Mouse (Mus musculus) lung, embryonic 14.5 days (tissue): Measurements from ENCODE around the gene Fh1. TPM values are rescaled to one million over a fixed set of nuclear protein-coding genes. Genes with fewer than 3 reads are reported as not detected.
A peak's percentile ranks its signal among the peaks of the same experiment; 100 is the strongest.

Experiments used
- ATAC-seq: fragments of 200-750 bp; cut with Nextera tagmentation; 2 replicates; pipeline ENCODE4 v1.8.0; 2017; ENCODE audit warnings: mild to moderate bottlenecking, moderate TSS enrichment, moderate library complexity; ENCODE audit not compliant: insufficient read depth
- DNase-seq: peaks from one replicate; pipeline ENCODE4 v3.0.0-alpha.2; 2015
- H3K27ac ChIP-seq: fragments of 300-500 bp; sonication (generic); 2 replicates; pipeline ENCODE4 v1.5.1; 2014; ENCODE audit warnings: low read depth, mild to moderate bottlenecking, moderate library complexity
- H3K27me3 ChIP-seq: fragments of 300-500 bp; sonication (generic); 2 replicates; pipeline ENCODE4 v1.6.1; 2014; ENCODE audit warnings: low read length, control low read depth; ENCODE audit not compliant: insufficient read depth
- H3K36me3 ChIP-seq: fragments of 300-500 bp; sonication (generic); 2 replicates; pipeline ENCODE4 v1.6.1; 2014; ENCODE audit warnings: control low read depth; ENCODE audit not compliant: insufficient read depth
- H3K4me1 ChIP-seq: fragments of 300-500 bp; sonication (generic); 2 replicates; pipeline ENCODE4 v1.6.1; 2014; ENCODE audit warnings: antibody characterized with exemption, control low read depth; ENCODE audit not compliant: insufficient read depth
- H3K4me2 ChIP-seq: fragments of 300-500 bp; sonication (generic); 2 replicates; pipeline ENCODE4 v1.6.1; 2014; ENCODE audit warnings: mild to moderate bottlenecking
- H3K4me3 ChIP-seq: fragments of 300-500 bp; sonication (generic); 2 replicates; pipeline ENCODE4 v1.5.1; 2014; ENCODE audit warnings: low read depth, low read length
- H3K9ac ChIP-seq: fragments of 300-500 bp; sonication (generic); 2 replicates; pipeline ENCODE4 v1.6.1; 2014
- H3K9me3 ChIP-seq: fragments of 300-500 bp; sonication (generic); 2 replicates; pipeline ENCODE4 v1.6.1; 2016; ENCODE audit warnings: low read depth, low read length, control low read depth
- CTCF ChIP-seq: IDR thresholded peaks from 2 replicates; pipeline ENCODE4 v1.5.1; 2016; ENCODE audit warnings: antibody characterized with exemption, low read depth
- WGBS: fragments of 180-500 bp; shearing (Covaris S2); extraction: QIAGEN DNeasy Blood & Tissue Kit; methylation state at CpG from one replicate; pipeline ENCODE4 v1.1.7; 2014; 5-methylcytosine and 5-hydroxymethylcytosine counted together
- polyA plus RNA-seq: library from polyadenylated mRNA; unstranded; fragments of >200 nt; fragmentation: Nextera tagmentation; extraction: Ambion mirVana; gene quantifications from 2 replicates; pipeline ENCODE4 v1.2.1, GENCODE M21; 2014

The Fh1 gene
- polyA plus RNA-seq, 1 experiment from 2014 or later = 123 TPM

GRCm38 (mm10) chr1:175632470-175632869 is 7.0 kb upstream of the Fh1 start:
- TF ChIP-seq CTCF = no peak
- no peak overlapping the region for H3K4me3 ChIP-seq
- no peak overlapping the region for H3K9ac ChIP-seq
- no peaks in the 10 kb centered on the region for H3K36me3 ChIP-seq
- no peak overlapping the region for H3K27ac ChIP-seq
- H3K9me3 ChIP-seq = no peaks in the 10 kb centered on the region
- no peak for ATAC-seq
- no peak overlapping the region for H3K4me2 ChIP-seq
- DNase-seq = no peak
- 94% methylated on average over 14 of the region's 14 CpGs for WGBS
- H3K4me1 ChIP-seq = no peaks in the 10 kb centered on the region
- no peaks in the 10 kb centered on the region for H3K27me3 ChIP-seq

DNA sequence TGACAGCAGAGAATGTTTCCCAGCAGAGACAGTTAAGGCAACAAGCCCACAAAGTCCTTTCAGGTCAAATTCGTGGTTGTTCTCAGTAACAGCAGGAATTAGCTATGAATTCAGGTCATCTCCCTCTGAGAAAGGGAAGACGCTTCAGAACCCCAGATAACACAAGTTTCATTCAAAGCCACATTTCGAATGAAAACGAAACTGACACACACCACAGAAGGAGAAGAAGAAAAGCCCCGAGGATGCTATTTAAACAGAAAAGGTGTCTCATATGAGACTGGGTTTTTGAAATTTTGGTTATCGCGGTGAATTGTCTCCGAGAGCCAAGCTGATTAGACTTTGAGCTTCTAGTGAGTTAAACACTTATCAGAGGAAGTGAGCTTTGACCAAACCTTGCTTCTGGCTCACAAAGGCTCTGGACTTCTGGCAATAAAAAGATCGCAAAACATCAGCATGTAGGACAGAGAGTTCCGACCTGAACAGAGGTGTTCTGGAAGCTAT is 6.3 kb upstream of the Fh1 start:
- Histone ChIP-seq H3K27ac (no peak overlapping the region), H3K4me3 (no peak overlapping the region), H3K9me3 (no peaks in the 10 kb centered on the region), H3K4me2 (no peak overlapping the region), H3K9ac (no peak overlapping the region), H3K4me1 (no peaks in the 10 kb centered on the region), H3K36me3 (no peaks in the 10 kb centered on the region), H3K27me3 (no peaks in the 10 kb centered on the region)
- ATAC-seq = no peak
- WGBS = 71% methylated on average over 10 of the region's 10 CpGs
- no peak for TF ChIP-seq CTCF
- DNase-seq = no peak

GRCm38 (mm10) chr1:175631080-175631479 is 5.6 kb upstream of the Fh1 start:
- DNase-seq (no peak), ATAC-seq (no peak)
- Histone ChIP-seq H3K4me2 (no peak overlapping the region), H3K9me3 (no peaks in the 10 kb centered on the region), H3K27me3 (no peaks in the 10 kb centered on the region), H3K9ac (no peak overlapping the region), H3K4me3 (no peak overlapping the region), H3K36me3 (no peaks in the 10 kb centered on the region), H3K27ac (no peak overlapping the region), H3K4me1 (no peaks in the 10 kb centered on the region)
- no peak for TF ChIP-seq CTCF
- 79% methylated on average over 3 of the region's 3 CpGs for WGBS

DNA sequence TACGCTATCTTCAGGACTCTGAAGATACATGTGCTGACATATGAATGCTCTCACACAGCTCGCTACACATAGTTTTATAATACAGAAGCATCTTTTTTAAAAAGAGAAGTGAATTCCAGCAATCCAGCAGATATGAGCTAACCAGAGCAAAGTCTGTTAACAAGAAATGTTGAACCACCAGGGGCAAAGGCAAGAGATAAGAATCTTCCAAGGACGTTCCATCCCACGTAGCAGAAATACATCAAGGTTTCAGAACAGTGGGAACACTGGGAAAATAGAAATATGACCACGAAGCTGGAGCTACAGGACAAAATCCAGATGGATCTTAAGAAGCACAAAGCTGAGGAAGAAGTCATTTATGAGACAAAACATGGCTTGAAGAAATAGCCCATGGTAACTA is 4.9 kb upstream of the Fh1 start:
- H3K9ac ChIP-seq = no peak overlapping the region
- H3K9me3 ChIP-seq = no peaks in the 10 kb centered on the region
- H3K27me3 ChIP-seq = no peaks in the 10 kb centered on the region
- H3K36me3 ChIP-seq = no peaks in the 10 kb centered on the region
- ATAC-seq (no peak), DNase-seq (no peak)
- no peak overlapping the region for H3K4me2 ChIP-seq
- TF ChIP-seq CTCF = no peak
- no peaks in the 10 kb centered on the region for H3K4me1 ChIP-seq
- H3K27ac ChIP-seq = no peak overlapping the region
- no peak overlapping the region for H3K4me3 ChIP-seq
- 70% methylated on average over 5 of the region's 5 CpGs for WGBS

GRCm38 (mm10) chr1:175629248-175629647 is 3.8 kb upstream of the Fh1 start:
- Histone ChIP-seq H3K4me2 (no peak overlapping the region), H3K4me1 (no peaks in the 10 kb centered on the region; the same call in 1 of the 2 replicates), H3K27ac (no peak overlapping the region), H3K36me3 (no peaks in the 10 kb centered on the region), H3K4me3 (no peak overlapping the region), H3K9ac (no peak overlapping the region), H3K27me3 (no peaks in the 10 kb centered on the region), H3K9me3 (no peaks in the 10 kb centered on the region)
- WGBS = 76% methylated on average over 6 of the region's 6 CpGs
- ATAC-seq = no peak
- no peak for TF ChIP-seq CTCF
- DNase-seq = no peak

GRCm38 (mm10) chr1:175625990-175626692 is 706 bp upstream of the Fh1 start:
- Histone ChIP-seq H3K36me3 (no peaks in the 10 kb centered on the region), H3K27me3 (no peaks in the 10 kb centered on the region), H3K4me2 (peak overlapping the region; percentile 75), H3K9me3 (no peaks in the 10 kb centered on the region), H3K4me3 (peak overlapping the region; percentile 73), H3K27ac (peak overlapping the region; percentile 83; the same call in 1 of the 2 replicates), H3K4me1 (no peaks in the 10 kb centered on the region; the same call in 1 of the 2 replicates), H3K9ac (no peak overlapping the region)
- ATAC-seq (peak; percentile 55), DNase-seq (peak; percentile 73)
- peak; percentile 68 for TF ChIP-seq CTCF
- WGBS = 85% methylated on average over 1 of the region's 1 CpGs

DNA sequence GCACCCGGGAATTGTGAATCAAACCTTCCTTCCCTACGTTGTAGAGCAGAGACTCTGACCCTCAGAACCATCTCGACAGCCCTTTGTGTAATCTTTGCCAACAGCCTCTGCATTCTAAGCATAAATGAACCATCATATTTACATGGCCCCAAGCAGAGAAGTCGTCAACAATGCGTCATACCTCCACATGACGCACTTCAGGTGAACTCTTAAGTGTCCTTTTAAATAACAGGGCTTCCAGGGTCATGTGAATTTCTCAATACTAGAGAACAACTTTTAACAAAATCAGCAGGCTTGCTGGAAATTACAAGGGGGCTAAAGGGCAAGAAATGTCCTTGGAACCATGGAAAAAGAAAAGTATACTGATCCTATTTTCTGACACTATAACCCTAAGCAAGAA is 1.8 kb downstream of the Fh1 start:
- Histone ChIP-seq H3K36me3 (peaks cover 4% of the 10 kb centered on the region), H3K9ac (no peak overlapping the region), H3K4me1 (no peaks in the 10 kb centered on the region; the same call in 1 of the 2 replicates), H3K27me3 (no peaks in the 10 kb centered on the region), H3K9me3 (no peaks in the 10 kb centered on the region), H3K4me3 (no peak overlapping the region), H3K27ac (no peak overlapping the region), H3K4me2 (no peak overlapping the region)
- WGBS = 74% methylated on average over 6 of the region's 6 CpGs
- TF ChIP-seq CTCF = no peak
- no peak for ATAC-seq
- no peak for DNase-seq
